Mouse (Mus musculus) heart, embryonic 12.5 days (tissue): ENCODE data around the gene Uba2. TPM values are rescaled to one million over a fixed set of nuclear protein-coding genes. Genes with fewer than 3 reads are reported as not detected.

Source experiments
- ATAC-seq: fragments of 200-750 bp; cut with Nextera tagmentation; 2 replicates; pipeline ENCODE4 v1.8.0; 2017; ENCODE audit warnings: moderate TSS enrichment, moderate library complexity; ENCODE audit not compliant: insufficient number of reproducible peaks, low FRiP score
- H3K27ac ChIP-seq: fragments of 300-500 bp; sonication (generic); 2 replicates; pipeline ENCODE4 v1.5.1; 2016; ENCODE audit warnings: mild to moderate bottlenecking, moderate library complexity; ENCODE audit not compliant: poor library complexity, severe bottlenecking
- H3K27me3 ChIP-seq: fragments of 300-500 bp; sonication (generic); replicated peaks from 2 replicates; pipeline ENCODE4 v1.6.1; 2016; ENCODE audit warnings: mild to moderate bottlenecking, moderate library complexity
- H3K36me3 ChIP-seq: fragments of 300-500 bp; sonication (generic); 2 replicates; pipeline ENCODE4 v1.6.1; 2016; ENCODE audit warnings: mild to moderate bottlenecking, moderate library complexity
- H3K4me1 ChIP-seq: fragments of 300-500 bp; sonication (generic); replicated peaks from 2 replicates; pipeline ENCODE4 v1.6.1; 2016; ENCODE audit warnings: mild to moderate bottlenecking
- H3K4me2 ChIP-seq: fragments of 300-500 bp; sonication (generic); 2 replicates; pipeline ENCODE4 v1.6.1; 2016; ENCODE audit warnings: mild to moderate bottlenecking, moderate library complexity
- H3K4me3 ChIP-seq: fragments of 300-500 bp; sonication (generic); 2 replicates; pipeline ENCODE4 v1.5.1; 2016; ENCODE audit warnings: mild to moderate bottlenecking
- H3K9ac ChIP-seq: fragments of 300-500 bp; sonication (generic); 2 replicates; pipeline ENCODE4 v1.6.1; 2016; ENCODE audit warnings: mild to moderate bottlenecking, moderate library complexity
- H3K9me3 ChIP-seq: fragments of 300-500 bp; sonication (generic); replicated peaks from 2 replicates; pipeline ENCODE4 v1.6.1; 2016; ENCODE audit warnings: mild to moderate bottlenecking, moderate library complexity
- WGBS: fragments of 180-500 bp; shearing (Covaris S2); methylation state at CpG from one replicate; pipeline ENCODE4 v1.1.7; 2016; 5-methylcytosine and 5-hydroxymethylcytosine counted together
- polyA plus RNA-seq: library from polyadenylated mRNA; unstranded; fragments of >200 nt; fragmentation: Nextera tagmentation; extraction: Ambion mirVana; gene quantifications from 2 replicates; pipeline ENCODE4 v1.2.1, GENCODE M21; 2016

The Uba2 gene
- polyA plus RNA-seq, 1 experiment from 2014 or later: 127 TPM

- H3K9me3 ChIP-seq: no peaks in the 10 kb centered on the region
- peaks cover 10% of the 10 kb centered on the region for H3K4me1 ChIP-seq
- H3K36me3 ChIP-seq: peaks cover 34% of the 10 kb centered on the region
- peak overlapping the region; percentile 33; the same call in 1 of the 2 replicates for H3K4me2 ChIP-seq
- WGBS: 53% methylated on average over 4 of the region's 4 CpGs
- peak overlapping the region; percentile 16; the same call in 1 of the 2 replicates for H3K4me3 ChIP-seq
- ATAC-seq: no peak
- H3K27ac ChIP-seq: no peak overlapping the region
- H3K9ac ChIP-seq: no peak overlapping the region
- no peaks in the 10 kb centered on the region for H3K27me3 ChIP-seq
Observed at GRCm38 (mm10) chr7:34166850-34167249, 2.5 kb downstream of the Uba2 start.

DNA sequence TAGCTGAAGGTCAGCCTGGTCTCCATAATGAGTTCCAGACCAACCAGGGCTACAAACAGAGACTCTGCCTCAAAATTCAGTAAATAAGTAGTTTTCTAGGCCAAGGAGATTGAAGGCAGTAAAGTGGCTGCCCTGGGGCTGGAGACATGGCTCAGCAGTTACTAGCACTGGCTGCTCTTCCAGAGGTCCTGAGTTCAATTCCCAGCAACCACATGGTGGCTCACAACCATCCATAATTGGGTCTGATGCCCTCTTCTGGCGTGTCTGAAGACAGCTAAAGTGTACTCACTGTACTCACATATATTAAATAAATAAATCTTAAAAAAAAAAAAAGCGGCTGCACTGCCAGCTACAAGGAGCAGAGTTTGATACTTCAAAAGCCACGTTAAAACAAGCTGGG, 3.4 kb downstream of the Uba2 start:
- no peak overlapping the region for H3K4me2 ChIP-seq
- WGBS: 85% methylated on average over 3 of the region's 3 CpGs

GRCm38 (mm10) chr7:34164671-34165070, 4.7 kb downstream of the Uba2 start:
- no peak overlapping the region for H3K27ac ChIP-seq
- no peak overlapping the region for H3K4me2 ChIP-seq
- no peaks in the 10 kb centered on the region for H3K27me3 ChIP-seq
- peaks cover 10% of the 10 kb centered on the region for H3K4me1 ChIP-seq
- no peak for ATAC-seq
- WGBS: 91% methylated on average over 7 of the region's 7 CpGs
- H3K9ac ChIP-seq: no peak overlapping the region
- no peaks in the 10 kb centered on the region for H3K9me3 ChIP-seq
- no peak overlapping the region for H3K4me3 ChIP-seq
- peaks cover 54% of the 10 kb centered on the region for H3K36me3 ChIP-seq

More for the DNA sequence above, 3.4 kb downstream of the Uba2 start:
- H3K4me3 ChIP-seq: no peak overlapping the region
- H3K9me3 ChIP-seq: no peaks in the 10 kb centered on the region
- H3K36me3 ChIP-seq: peaks cover 42% of the 10 kb centered on the region
- no peak overlapping the region for H3K9ac ChIP-seq
- no peak overlapping the region for H3K27ac ChIP-seq
- no peaks in the 10 kb centered on the region for H3K27me3 ChIP-seq
- H3K4me1 ChIP-seq: peaks cover 10% of the 10 kb centered on the region
- ATAC-seq: no peak

DNA sequence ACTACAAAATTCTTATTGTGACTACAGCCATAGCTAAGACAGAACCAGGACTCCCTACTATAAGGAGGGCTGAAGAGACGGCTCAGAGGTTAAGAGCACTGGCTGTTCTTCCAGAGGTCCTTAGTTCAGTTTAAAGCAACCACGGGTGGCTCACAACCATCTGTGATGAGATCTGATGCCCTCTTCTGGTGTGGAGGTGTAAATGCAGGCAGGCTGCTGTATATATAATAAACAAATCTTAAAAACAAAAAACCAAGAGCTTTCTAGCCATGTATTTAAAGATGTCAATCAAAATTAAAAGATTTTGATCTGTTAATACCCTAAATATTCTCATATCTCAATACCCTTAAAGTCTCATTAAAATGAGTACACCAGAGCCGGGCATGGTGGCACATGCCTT, 10.2 kb downstream of the Uba2 start:
- no peaks in the 10 kb centered on the region for H3K27me3 ChIP-seq
- H3K9ac ChIP-seq: no peak overlapping the region
- no peak overlapping the region for H3K4me2 ChIP-seq
- H3K36me3 ChIP-seq: peaks cover 93% of the 10 kb centered on the region
- no peaks in the 10 kb centered on the region for H3K4me1 ChIP-seq
- no peak overlapping the region for H3K4me3 ChIP-seq
- WGBS: 87% methylated on average over 3 of the region's 3 CpGs
- no peak overlapping the region for H3K27ac ChIP-seq
- H3K9me3 ChIP-seq: no peaks in the 10 kb centered on the region
- no peak for ATAC-seq

GRCm38 (mm10) chr7:34157994-34158393, 11.4 kb downstream of the Uba2 start:
- H3K9ac ChIP-seq: no peak overlapping the region
- 97% methylated on average over 3 of the region's 3 CpGs for WGBS
- no peak overlapping the region for H3K4me3 ChIP-seq
- no peak overlapping the region for H3K27ac ChIP-seq
- no peaks in the 10 kb centered on the region for H3K9me3 ChIP-seq
- no peaks in the 10 kb centered on the region for H3K4me1 ChIP-seq
- H3K4me2 ChIP-seq: no peak overlapping the region
- no peaks in the 10 kb centered on the region for H3K27me3 ChIP-seq
- ATAC-seq: no peak
- H3K36me3 ChIP-seq: peaks cover 93% of the 10 kb centered on the region

- Histone ChIP-seq H3K27ac (no peak overlapping the region), H3K9me3 (peaks cover 2% of the 10 kb centered on the region; the same call in 1 of the 2 replicates), H3K9ac (no peak overlapping the region), H3K36me3 (peaks cover 97% of the 10 kb centered on the region), H3K4me2 (no peak overlapping the region), H3K4me3 (no peak overlapping the region), H3K4me1 (0 out of 2 replicates have a peak, but pooled peaks cover 3% of the 10 kb centered on the region), H3K27me3 (no peaks in the 10 kb centered on the region)
- ATAC-seq: peak; percentile 39; the same call in 1 of the 2 replicates
- WGBS: 47% methylated on average over 4 of the region's 4 CpGs
Observed at GRCm38 (mm10) chr7:34147193-34147592, 22.2 kb downstream of the Uba2 start.

- WGBS: 96% methylated on average over 13 of the region's 13 CpGs
- no peaks in the 10 kb centered on the region for H3K27me3 ChIP-seq
- H3K9me3 ChIP-seq: no peaks in the 10 kb centered on the region
- ATAC-seq: no peak
- H3K9ac ChIP-seq: no peak overlapping the region
- no peak overlapping the region for H3K4me3 ChIP-seq
- peaks cover 60% of the 10 kb centered on the region for H3K36me3 ChIP-seq
- H3K4me2 ChIP-seq: no peak overlapping the region
- H3K27ac ChIP-seq: no peak overlapping the region
- no peaks in the 10 kb centered on the region for H3K4me1 ChIP-seq
Observed at GRCm38 (mm10) chr7:34141123-34141522, 28.3 kb downstream of the Uba2 start.

GRCm38 (mm10) chr7:34139493-34139892, 29.9 kb downstream of the Uba2 start:
- Histone ChIP-seq H3K9me3 (no peaks in the 10 kb centered on the region), H3K27me3 (no peaks in the 10 kb centered on the region), H3K9ac (no peak overlapping the region), H3K4me1 (no peaks in the 10 kb centered on the region), H3K36me3 (peaks cover 45% of the 10 kb centered on the region), H3K4me2 (no peak overlapping the region), H3K27ac (no peak overlapping the region), H3K4me3 (no peak overlapping the region)
- ATAC-seq: no peak
- WGBS: 82% methylated on average over 6 of the region's 6 CpGs

DNA sequence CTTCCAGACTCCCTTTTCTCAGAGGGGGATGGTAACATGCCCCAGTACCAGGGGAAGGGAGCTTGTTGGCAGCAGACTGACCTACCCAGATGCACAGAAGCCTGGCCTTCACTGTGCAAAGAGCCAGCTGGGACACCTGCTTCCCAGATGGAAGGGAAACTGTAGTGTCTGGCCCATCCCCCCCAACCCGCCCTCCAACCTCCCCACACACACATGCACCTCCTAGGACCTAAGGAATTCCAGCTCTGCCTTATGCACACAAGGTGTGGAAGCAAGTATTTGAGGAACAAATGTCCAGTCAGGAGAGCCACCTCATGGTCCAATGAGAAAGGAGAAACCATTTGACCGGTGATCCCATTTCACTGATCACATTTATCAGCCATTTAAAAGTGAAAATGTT, 35.1 kb downstream of the Uba2 start:
- Histone ChIP-seq H3K9ac (no peak overlapping the region), H3K27ac (no peak overlapping the region), H3K4me1 (peaks cover 21% of the 10 kb centered on the region), H3K4me2 (no peak overlapping the region), H3K36me3 (no peaks in the 10 kb centered on the region), H3K9me3 (no peaks in the 10 kb centered on the region), H3K27me3 (no peaks in the 10 kb centered on the region), H3K4me3 (no peak overlapping the region)
- no peak for ATAC-seq
- 81% methylated on average over 2 of the region's 2 CpGs for WGBS

DNA sequence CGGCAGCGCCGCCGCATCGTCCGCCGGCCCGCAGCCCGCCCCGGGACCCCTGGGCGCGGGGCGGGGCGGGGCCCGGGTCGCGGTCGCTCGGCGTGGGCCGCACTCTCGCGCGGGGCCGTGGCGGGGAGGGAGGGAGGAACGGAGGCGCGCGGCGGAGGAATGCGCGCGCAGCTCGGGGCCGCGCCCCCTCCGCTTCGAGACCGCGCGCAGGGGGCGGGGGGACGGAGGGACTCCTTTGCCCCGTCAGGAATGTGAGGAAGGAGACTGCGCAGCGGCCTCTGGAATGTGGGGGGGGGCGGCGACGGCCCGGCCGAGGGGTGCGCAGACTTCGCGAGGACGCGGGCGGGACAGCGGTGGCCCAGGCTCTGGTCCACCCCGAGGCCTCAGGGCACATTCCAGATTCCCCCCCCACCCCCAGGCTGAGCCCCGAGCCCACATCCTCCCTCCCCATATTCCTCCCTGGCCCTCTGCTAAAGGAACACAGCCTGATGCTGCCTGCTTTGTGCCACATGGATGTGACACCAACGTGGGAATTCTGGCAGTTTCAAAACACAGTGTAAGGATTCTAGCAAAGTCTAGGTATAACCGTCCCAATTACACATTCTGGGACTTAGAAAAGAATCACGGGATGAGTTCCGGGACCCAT, 36.2 kb downstream of the Uba2 start, which contains the start of gene Wtip:
Gene Wtip, minus strand, starts transcription at position 152 of the 646 bp plus-strand sequence.
- Histone ChIP-seq H3K4me2 (peak within 1 kb of the TSS; percentile 74), H3K9ac (peak within 1 kb of the TSS; percentile 97), H3K27ac (peak within 1 kb of the TSS; percentile 82), H3K9me3 (no peaks in the 10 kb centered on the region), H3K4me1 (peaks cover 21% of the 10 kb centered on the region), H3K36me3 (no peaks in the 10 kb centered on the region; the same call in 1 of the 2 replicates), H3K27me3 (no peaks in the 10 kb centered on the region), H3K4me3 (peak within 1 kb of the TSS; percentile 90)
- 12% methylated on average over 54 of the region's 65 CpGs for WGBS
- peak; percentile 91 for ATAC-seq

GRCm38 (mm10) chr7:34132355-34133079, 36.9 kb downstream of the Uba2 start:
- peaks cover 6% of the 10 kb centered on the region; the same call in 1 of the 2 replicates for H3K36me3 ChIP-seq
- peak overlapping the region; percentile 90 for H3K4me3 ChIP-seq
- H3K4me1 ChIP-seq: peaks cover 21% of the 10 kb centered on the region
- peak overlapping the region; percentile 97 for H3K9ac ChIP-seq
- H3K27ac ChIP-seq: peak overlapping the region; percentile 82
- no peaks in the 10 kb centered on the region for H3K27me3 ChIP-seq
- H3K4me2 ChIP-seq: peak overlapping the region; percentile 74
- ATAC-seq: peak; percentile 79
- WGBS: 4% methylated on average over 115 of the region's 116 CpGs
- no peaks in the 10 kb centered on the region for H3K9me3 ChIP-seq
